Mouse (Mus musculus) CD8-positive naive resting alpha-beta T cell, adult 2 months (primary cell): ENCODE data around the gene Mthfd1.
"Not testable (repeated sequence)": the region's sequence is repeated elsewhere in the genome, so short reads cannot be mapped to it uniquely, and the experiment has no call there.

Source experiments
- DNase-seq, 2 experiments: peaks; one replicate each; pipeline ENCODE4 v3.0.0; 2022; ENCODE audit warnings: low read depth in 2 of 2, low spot score in 2 of 2

Gene Mthfd1

GRCm38 (mm10) chr12:76254725-76255498, at the start of gene Mthfd1:
Gene Mthfd1, plus strand, starts transcription at chr12:76255298.
- DNase-seq = peak; percentile 90

GRCm38 (mm10) chr12:76209429-76209974, 45.6 kb upstream of the Mthfd1 start:
- no peak for DNase-seq

GRCm38 (mm10) chr12:76215121-76215520, 40.0 kb upstream of the Mthfd1 start:
- no peak for DNase-seq

GRCm38 (mm10) chr12:76216716-76217115, 38.4 kb upstream of the Mthfd1 start:
- no peak for DNase-seq

- DNase-seq = not testable (repeated sequence)
Observed at GRCm38 (mm10) chr12:76222104-76222503, 33.0 kb upstream of the Mthfd1 start.

GRCm38 (mm10) chr12:76230644-76231043, 24.5 kb upstream of the Mthfd1 start:
- no peak for DNase-seq

GRCm38 (mm10) chr12:76235253-76235652, 19.8 kb upstream of the Mthfd1 start:
- DNase-seq = no peak

- no peak for DNase-seq
Observed at GRCm38 (mm10) chr12:76239145-76239838, 15.8 kb upstream of the Mthfd1 start.

GRCm38 (mm10) chr12:76239839-76240571, 15.1 kb upstream of the Mthfd1 start:
- no peak for DNase-seq

GRCm38 (mm10) chr12:76240670-76241069, 14.4 kb upstream of the Mthfd1 start:
- no peak for DNase-seq

GRCm38 (mm10) chr12:76241084-76241483, 14.0 kb upstream of the Mthfd1 start:
- DNase-seq = no peak

- no peak for DNase-seq
Observed at GRCm38 (mm10) chr12:76241833-76242232, 13.3 kb upstream of the Mthfd1 start.

GRCm38 (mm10) chr12:76244981-76245380, 10.1 kb upstream of the Mthfd1 start:
- DNase-seq = no peak

- DNase-seq = no peak
Observed at GRCm38 (mm10) chr12:76246646-76247045, 8.5 kb upstream of the Mthfd1 start, which contains the start of gene Tex21. Gene Tex21, minus strand, starts transcription at chr12:76246746.

- no peak for DNase-seq
Observed at GRCm38 (mm10) chr12:76253090-76253489, 2.0 kb upstream of the Mthfd1 start.

- no peak for DNase-seq
Observed at GRCm38 (mm10) chr12:76253591-76253990, 1.5 kb upstream of the Mthfd1 start.

- no peak for DNase-seq
Observed at GRCm38 (mm10) chr12:76253991-76254390, 1.1 kb upstream of the Mthfd1 start.

GRCm38 (mm10) chr12:76255499-76255875, 389 bp downstream of the Mthfd1 start:
- peak in 1 of 2 experiments; percentile 9 for DNase-seq

- peak; percentile 18 to 33 for DNase-seq
Observed at GRCm38 (mm10) chr12:76256114-76256843, 1.2 kb downstream of the Mthfd1 start.

- no peak for DNase-seq
Observed at GRCm38 (mm10) chr12:76260673-76261072, 5.6 kb downstream of the Mthfd1 start.

GRCm38 (mm10) chr12:76261556-76261955, 6.5 kb downstream of the Mthfd1 start:
- DNase-seq = no peak
